Mouse (Mus musculus) liver, embryonic 15.5 days (tissue): ENCODE data around the gene Shisa2. TPM values are rescaled to one million over a fixed set of nuclear protein-coding genes. Genes with fewer than 3 reads are reported as not detected.
A peak's percentile ranks its signal among the peaks of the same experiment; 100 is the strongest.
"Not testable (repeated sequence)": the region's sequence is repeated elsewhere in the genome, so short reads cannot be mapped to it uniquely, and the experiment has no call there.

ENCODE experiments used
- ATAC-seq: fragments of 200-750 bp; cut with Nextera tagmentation; 2 replicates; pipeline ENCODE4 v1.8.0; 2017; ENCODE audit warnings: moderate number of reproducible peaks, mild to moderate bottlenecking, moderate library complexity; ENCODE audit not compliant: insufficient read depth
- H3K27ac ChIP-seq: fragments of 300-500 bp; sonication (generic); replicated peaks from 2 replicates; pipeline ENCODE4 v1.5.1; 2015; ENCODE audit warnings: mild to moderate bottlenecking, inconsistent platforms
- H3K27me3 ChIP-seq: fragments of 300-500 bp; sonication (generic); 2 replicates; pipeline ENCODE4 v1.6.1; 2015; ENCODE audit warnings: mild to moderate bottlenecking, inconsistent platforms
- H3K36me3 ChIP-seq: fragments of 300-500 bp; sonication (generic); replicated peaks from 2 replicates; pipeline ENCODE4 v1.6.1; 2015; ENCODE audit warnings: moderate library complexity, mild to moderate bottlenecking, inconsistent platforms
- H3K4me1 ChIP-seq: fragments of 300-500 bp; sonication (generic); replicated peaks from 2 replicates; pipeline ENCODE4 v1.6.1; 2015; ENCODE audit warnings: inconsistent platforms
- H3K4me2 ChIP-seq: fragments of 300-500 bp; sonication (generic); 2 replicates; pipeline ENCODE4 v1.6.1; 2015; ENCODE audit warnings: moderate library complexity, mild to moderate bottlenecking, inconsistent platforms
- H3K4me3 ChIP-seq: fragments of 300-500 bp; sonication (generic); replicated peaks from 2 replicates; pipeline ENCODE4 v1.5.1; 2015; ENCODE audit warnings: mild to moderate bottlenecking, inconsistent platforms
- H3K9ac ChIP-seq: fragments of 300-500 bp; sonication (generic); 2 replicates; pipeline ENCODE4 v1.6.1; 2015; ENCODE audit warnings: moderate library complexity, mild to moderate bottlenecking, inconsistent platforms
- H3K9me3 ChIP-seq: fragments of 300-500 bp; sonication (generic); replicated peaks from 2 replicates; pipeline ENCODE4 v1.6.1; 2016; ENCODE audit warnings: inconsistent platforms
- WGBS: fragments of 180-500 bp; shearing (Covaris S2); methylation state at CpG from one replicate; pipeline ENCODE4 v1.1.7; 2015; ENCODE audit warnings: mixed read lengths; ENCODE audit not compliant: insufficient replicate concordance; 5-methylcytosine and 5-hydroxymethylcytosine counted together
- polyA plus RNA-seq: library from polyadenylated mRNA; unstranded; fragments of >200 nt; fragmentation: Nextera tagmentation; extraction: Ambion mirVana; gene quantifications from 2 replicates; pipeline ENCODE4 v1.2.1, GENCODE M21; 2015

The Shisa2 gene
- polyA plus RNA-seq, 1 experiment from 2014 or later = 0.59 TPM

DNA sequence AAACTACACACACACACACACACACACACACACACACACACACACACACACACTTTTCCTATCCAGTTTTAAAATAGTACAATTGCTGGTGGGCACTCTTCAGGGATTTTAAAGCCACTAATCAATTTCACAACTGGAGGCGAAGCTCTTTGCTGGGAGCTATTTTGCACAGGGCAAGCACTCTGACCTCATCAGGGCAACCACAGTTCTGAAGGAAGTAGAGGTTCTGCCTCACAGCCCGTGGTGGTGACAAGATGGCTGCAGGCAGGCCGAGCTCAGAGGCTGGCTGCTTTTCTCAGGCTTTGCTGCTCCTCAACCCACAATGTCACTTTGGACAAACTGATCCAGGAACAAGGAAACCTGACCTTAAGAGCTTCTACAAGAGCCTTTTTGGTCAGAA is 18.1 kb upstream of the Shisa2 start:
- peaks cover 6% of the 10 kb centered on the region; the same call in 1 of the 2 replicates for H3K27me3 ChIP-seq
- no peaks in the 10 kb centered on the region for H3K9me3 ChIP-seq
- no peak for ATAC-seq
- no peak overlapping the region for H3K4me2 ChIP-seq
- H3K9ac ChIP-seq = no peak overlapping the region
- H3K27ac ChIP-seq = no peak overlapping the region
- WGBS = 29% methylated on average over 3 of the region's 3 CpGs
- H3K36me3 ChIP-seq = no peaks in the 10 kb centered on the region
- H3K4me1 ChIP-seq = no peaks in the 10 kb centered on the region
- H3K4me3 ChIP-seq = no peak overlapping the region

DNA sequence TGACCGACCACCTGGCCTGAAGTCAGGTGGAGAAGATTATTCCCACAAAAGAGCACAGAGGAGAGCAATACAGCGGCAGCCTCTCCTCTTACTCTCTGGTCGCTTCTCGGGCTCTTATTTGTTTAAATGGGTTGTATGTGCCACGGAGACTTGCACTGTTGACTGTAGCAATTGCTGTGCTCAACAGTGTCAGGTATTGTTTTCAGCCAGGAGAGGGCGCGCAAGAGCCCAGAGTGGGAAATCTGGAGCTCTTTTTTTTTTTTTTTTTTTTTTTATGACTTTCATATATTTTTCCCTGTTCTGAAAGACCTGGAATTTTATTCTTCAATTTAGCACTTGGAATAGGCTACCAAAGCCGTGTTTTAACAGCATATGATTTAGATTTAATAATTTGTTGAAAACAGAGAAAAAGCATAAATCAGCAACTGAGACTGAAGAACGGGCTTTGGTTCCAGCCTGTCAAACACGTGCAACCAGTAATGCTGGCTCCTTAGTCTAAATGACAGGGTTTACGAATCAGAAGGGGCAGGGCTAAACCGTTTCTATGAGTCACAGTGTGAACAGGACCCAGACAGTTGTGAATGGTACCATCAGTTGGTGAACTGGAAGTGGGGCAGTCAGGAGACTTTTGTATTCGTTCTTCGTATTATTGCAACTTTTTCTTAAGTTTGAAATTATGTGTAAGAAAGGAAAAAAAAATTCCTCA is 12.0 kb upstream of the Shisa2 start:
- Histone ChIP-seq H3K36me3 (no peaks in the 10 kb centered on the region), H3K9me3 (no peaks in the 10 kb centered on the region), H3K9ac (no peak overlapping the region), H3K4me3 (no peak overlapping the region), H3K27ac (no peak overlapping the region), H3K27me3 (no peaks in the 10 kb centered on the region), H3K4me2 (no peak overlapping the region), H3K4me1 (no peaks in the 10 kb centered on the region)
- WGBS = 40% methylated on average over 14 of the region's 14 CpGs
- ATAC-seq = no peak

DNA sequence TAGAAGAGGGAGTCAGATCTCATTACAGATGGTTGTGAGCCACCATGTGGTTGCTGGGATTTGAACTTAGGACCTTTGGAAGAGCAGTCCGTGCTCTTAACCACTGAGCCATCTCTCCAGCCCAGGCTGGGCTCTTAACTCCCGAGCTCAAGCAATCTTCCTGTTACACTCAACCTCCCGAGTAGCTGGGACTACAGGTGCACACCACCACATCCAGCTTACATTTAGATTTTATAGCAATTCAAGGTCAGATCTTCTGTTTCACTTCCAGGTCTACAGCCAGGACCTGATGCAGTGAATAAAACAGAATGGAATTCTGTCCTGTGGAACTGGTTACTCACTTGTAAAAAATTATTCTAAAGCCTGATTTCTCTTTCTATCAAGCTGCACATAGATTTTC is 11.0 kb upstream of the Shisa2 start:
- not testable (repeated sequence) for H3K9ac ChIP-seq, ATAC-seq, H3K4me1 ChIP-seq, H3K4me2 ChIP-seq, H3K27me3 ChIP-seq, H3K27ac ChIP-seq, H3K36me3 ChIP-seq, H3K9me3 ChIP-seq, H3K4me3 ChIP-seq
- 46% methylated on average over 3 of the region's 3 CpGs for WGBS

DNA sequence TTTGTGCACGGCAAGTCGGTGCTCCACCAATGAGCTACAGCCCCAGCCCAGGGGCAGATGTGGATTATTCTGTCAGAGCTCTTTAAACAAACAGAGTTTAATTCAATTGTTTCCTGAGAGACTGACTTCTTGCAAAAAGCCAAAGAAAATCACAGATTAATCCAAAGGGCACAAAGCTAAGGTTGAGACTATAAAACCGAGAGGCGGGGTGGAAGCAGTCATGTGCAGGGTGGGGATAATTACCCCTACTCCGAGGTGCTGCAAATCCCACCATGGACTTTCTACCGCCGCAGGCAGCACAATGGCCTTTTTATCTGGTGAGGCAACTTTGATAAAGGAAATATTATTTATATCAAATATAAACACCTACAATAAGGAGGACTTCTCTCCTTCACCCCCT is 8.3 kb upstream of the Shisa2 start:
- no peak overlapping the region for H3K4me3 ChIP-seq
- no peak for ATAC-seq
- H3K4me2 ChIP-seq = no peak overlapping the region
- WGBS = 76% methylated on average over 7 of the region's 7 CpGs
- no peaks in the 10 kb centered on the region for H3K9me3 ChIP-seq
- H3K9ac ChIP-seq = no peak overlapping the region
- no peaks in the 10 kb centered on the region for H3K4me1 ChIP-seq
- no peaks in the 10 kb centered on the region for H3K27me3 ChIP-seq
- H3K36me3 ChIP-seq = no peaks in the 10 kb centered on the region
- H3K27ac ChIP-seq = no peak overlapping the region

DNA sequence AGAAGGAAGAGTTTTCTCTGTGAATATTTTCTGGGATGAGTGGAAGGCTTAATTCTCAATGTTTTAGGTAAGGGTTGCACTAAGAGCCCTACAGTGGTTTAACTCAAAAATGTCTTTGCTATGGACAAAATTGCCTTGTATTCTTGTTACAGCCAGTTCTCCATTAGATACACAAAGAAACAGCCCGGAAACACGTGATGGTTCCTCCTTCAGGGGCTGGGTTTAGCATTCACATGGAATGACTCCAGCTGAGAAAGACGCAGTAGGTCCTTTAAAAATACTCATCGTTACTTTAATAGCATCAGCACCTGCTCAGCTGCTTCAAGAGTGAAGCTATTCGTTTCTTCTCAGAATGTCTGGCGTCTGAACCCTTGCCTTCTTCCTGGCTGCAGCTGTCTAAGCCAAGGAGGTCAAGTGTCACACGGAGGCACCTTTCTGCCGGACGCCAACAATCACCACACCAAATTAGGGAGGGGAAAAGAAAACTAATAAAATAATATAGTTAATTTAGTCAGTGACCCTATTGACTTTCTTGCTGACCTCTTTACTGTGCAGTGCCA is 702 bp upstream of the Shisa2 start:
- 39% methylated on average over 9 of the region's 9 CpGs for WGBS
- no peaks in the 10 kb centered on the region for H3K9me3 ChIP-seq
- peaks cover 48% of the 10 kb centered on the region for H3K27me3 ChIP-seq
- no peak overlapping the region for H3K27ac ChIP-seq
- ATAC-seq = no peak
- peak overlapping the region; percentile 67; the same call in 1 of the 2 replicates for H3K4me2 ChIP-seq
- H3K4me3 ChIP-seq = no peak overlapping the region
- no peak overlapping the region for H3K9ac ChIP-seq
- no peaks in the 10 kb centered on the region for H3K36me3 ChIP-seq
- H3K4me1 ChIP-seq = no peaks in the 10 kb centered on the region; the same call in 1 of the 2 replicates

DNA sequence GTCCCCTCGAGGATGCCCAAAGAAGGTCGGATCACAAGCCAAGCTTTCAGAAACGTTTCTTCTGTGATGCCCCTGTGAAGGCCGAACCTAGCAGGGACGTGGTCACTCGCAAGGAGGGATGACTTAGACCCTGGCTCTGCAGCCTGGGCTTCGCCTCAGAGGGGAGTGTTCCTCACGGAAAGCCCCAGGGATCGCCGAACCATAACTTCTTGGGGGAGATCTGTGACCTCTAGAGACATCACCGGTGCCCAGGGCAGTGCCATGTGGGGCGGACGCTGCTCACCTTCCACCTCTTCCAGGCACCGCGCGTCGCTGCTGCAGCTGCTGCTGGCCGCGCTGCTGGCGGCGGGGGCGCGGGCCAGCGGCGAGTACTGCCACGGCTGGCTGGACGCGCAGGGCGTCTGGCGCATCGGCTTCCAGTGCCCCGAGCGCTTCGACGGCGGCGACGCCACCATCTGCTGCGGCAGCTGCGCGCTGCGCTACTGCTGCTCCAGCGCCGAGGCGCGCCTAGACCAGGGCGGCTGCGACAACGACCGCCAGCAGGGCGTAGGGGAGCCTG is 777 bp downstream of the Shisa2 start:
- H3K4me2 ChIP-seq = peak overlapping the region; percentile 67
- no peak for ATAC-seq
- no peak overlapping the region for H3K27ac ChIP-seq
- peaks cover 48% of the 10 kb centered on the region for H3K27me3 ChIP-seq
- H3K4me1 ChIP-seq = no peaks in the 10 kb centered on the region; the same call in 1 of the 2 replicates
- no peaks in the 10 kb centered on the region for H3K36me3 ChIP-seq
- WGBS = under 1% methylated on average over 51 of the region's 51 CpGs
- peak overlapping the region; percentile 54 for H3K4me3 ChIP-seq
- no peaks in the 10 kb centered on the region for H3K9me3 ChIP-seq
- no peak overlapping the region; the same call in 1 of the 2 replicates for H3K9ac ChIP-seq

DNA sequence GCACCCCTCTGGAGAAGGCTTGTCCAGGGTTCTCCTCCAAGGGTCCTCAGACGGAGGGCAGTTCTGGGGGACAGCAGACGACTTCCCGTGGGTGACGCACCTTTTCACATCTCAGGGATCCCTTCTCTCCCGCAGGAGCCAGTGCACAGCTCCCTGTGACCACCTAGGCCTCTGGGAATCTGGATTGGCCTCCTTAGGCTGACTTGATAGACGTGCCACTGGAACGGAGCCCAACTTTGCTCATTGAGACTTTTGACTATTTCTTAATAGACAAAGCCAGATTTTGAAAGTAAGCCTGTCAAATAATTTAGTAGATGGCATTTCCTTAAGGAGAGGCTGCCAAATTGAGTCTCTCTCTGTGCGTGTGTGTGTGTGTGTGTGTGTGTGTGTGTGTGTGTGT is 1.6 kb downstream of the Shisa2 start:
- 50% methylated on average over 8 of the region's 8 CpGs for WGBS
- Histone ChIP-seq H3K36me3 (no peaks in the 10 kb centered on the region), H3K27ac (no peak overlapping the region), H3K9me3 (no peaks in the 10 kb centered on the region), H3K4me1 (no peaks in the 10 kb centered on the region; the same call in 1 of the 2 replicates), H3K4me2 (no peak overlapping the region), H3K27me3 (peaks cover 48% of the 10 kb centered on the region), H3K4me3 (no peak overlapping the region), H3K9ac (no peak overlapping the region)
- no peak for ATAC-seq

DNA sequence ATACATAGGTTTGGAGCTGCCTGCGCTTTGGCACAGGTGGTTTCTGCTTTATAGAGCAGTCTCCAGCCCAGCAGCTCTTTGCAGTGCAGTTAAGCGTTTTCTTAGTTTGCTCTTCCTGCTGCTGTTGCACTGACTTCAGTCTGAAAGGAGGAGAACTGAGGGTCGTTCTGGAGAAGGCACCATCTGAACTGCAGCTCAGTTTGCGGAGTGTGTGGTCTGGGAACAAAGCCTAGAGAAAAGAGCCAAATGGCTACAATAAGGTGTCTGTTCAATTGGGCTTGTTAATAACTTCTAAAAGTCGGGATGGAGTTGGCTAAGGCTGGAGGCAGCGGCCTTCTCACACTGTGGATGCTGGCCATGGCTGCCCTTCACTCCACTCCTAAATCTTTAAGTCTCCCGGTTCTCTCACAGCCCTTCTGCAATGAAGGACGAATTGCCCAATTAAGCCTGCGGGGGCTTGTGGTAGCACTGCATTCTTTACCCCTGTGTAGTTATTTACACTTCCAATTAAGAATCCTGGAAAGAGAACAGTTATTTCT is 2.1 kb downstream of the Shisa2 start:
- no peak for ATAC-seq
- Histone ChIP-seq H3K9me3 (no peaks in the 10 kb centered on the region), H3K4me3 (no peak overlapping the region), H3K4me1 (no peaks in the 10 kb centered on the region; the same call in 1 of the 2 replicates), H3K9ac (no peak overlapping the region), H3K36me3 (no peaks in the 10 kb centered on the region), H3K27me3 (peaks cover 48% of the 10 kb centered on the region), H3K27ac (no peak overlapping the region), H3K4me2 (no peak overlapping the region)
- 45% methylated on average over 9 of the region's 9 CpGs for WGBS

DNA sequence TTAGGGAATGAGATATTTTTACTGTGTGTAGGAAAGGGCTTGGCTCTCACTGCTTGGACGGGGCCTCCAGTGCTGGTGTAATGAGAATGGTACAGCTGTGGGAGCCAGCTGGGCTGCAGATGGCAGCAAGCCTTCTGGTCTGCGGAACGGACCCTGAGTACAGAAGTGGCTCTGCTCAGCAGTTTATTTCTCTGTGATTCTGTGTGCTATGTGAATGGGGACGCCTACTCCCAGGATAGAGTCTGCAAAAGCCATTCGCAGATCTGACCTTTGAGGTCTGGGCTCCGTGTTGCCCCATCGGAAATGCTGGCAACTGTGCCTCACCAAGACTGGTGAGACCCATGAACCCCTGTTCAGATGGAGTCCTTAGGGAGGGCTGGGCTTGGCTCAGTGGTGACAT is 2.7 kb downstream of the Shisa2 start:
- ATAC-seq = no peak
- no peaks in the 10 kb centered on the region for H3K9me3 ChIP-seq
- no peak overlapping the region for H3K9ac ChIP-seq
- no peak overlapping the region for H3K27ac ChIP-seq
- H3K4me3 ChIP-seq = no peak overlapping the region
- H3K4me1 ChIP-seq = no peaks in the 10 kb centered on the region; the same call in 1 of the 2 replicates
- peaks cover 48% of the 10 kb centered on the region for H3K27me3 ChIP-seq
- H3K36me3 ChIP-seq = no peaks in the 10 kb centered on the region
- WGBS = 59% methylated on average over 7 of the region's 7 CpGs
- no peak overlapping the region for H3K4me2 ChIP-seq

DNA sequence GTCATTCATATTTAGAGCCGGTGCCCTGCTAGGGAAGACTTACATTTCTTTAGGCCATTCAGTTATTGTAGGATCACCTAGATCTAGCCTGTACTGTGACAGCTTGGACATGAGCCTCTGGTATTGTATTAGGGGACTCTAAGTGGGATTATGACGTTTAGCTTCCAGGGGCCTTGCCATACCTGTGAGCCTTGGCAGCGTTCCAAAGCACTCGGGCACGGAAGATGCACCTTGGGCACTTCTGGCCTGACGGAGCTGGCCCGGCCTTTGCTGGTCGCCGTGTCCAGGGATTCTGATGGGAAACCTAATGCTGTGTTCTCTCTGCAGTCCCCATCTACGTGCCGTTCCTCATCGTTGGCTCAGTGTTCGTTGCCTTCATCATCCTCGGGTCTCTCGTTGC is 4.2 kb downstream of the Shisa2 start:
- Histone ChIP-seq H3K4me2 (no peak overlapping the region), H3K9me3 (no peaks in the 10 kb centered on the region), H3K4me1 (no peaks in the 10 kb centered on the region; the same call in 1 of the 2 replicates), H3K4me3 (no peak overlapping the region), H3K27me3 (peaks cover 38% of the 10 kb centered on the region), H3K27ac (no peak overlapping the region), H3K36me3 (no peaks in the 10 kb centered on the region), H3K9ac (no peak overlapping the region)
- ATAC-seq = no peak
- 81% methylated on average over 15 of the region's 15 CpGs for WGBS

DNA sequence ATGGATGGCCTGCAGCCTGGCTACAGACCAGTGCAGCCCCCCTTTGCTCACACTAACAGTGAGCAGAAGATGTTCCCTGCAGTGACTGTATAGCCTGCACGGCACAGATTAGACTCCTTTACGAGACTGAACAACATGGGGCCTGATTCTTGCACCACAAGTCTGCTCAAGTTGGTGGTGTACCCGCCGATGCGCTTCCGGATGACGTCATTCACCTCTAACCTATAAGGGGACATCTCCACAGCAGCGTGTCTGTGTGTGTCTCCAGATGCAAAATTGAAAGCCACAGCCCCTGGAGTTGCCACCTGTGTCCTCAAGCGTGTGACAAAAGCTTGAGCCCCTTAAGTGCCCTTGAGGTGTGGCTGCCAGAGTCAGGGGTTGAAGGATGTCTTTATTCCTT is 5.0 kb downstream of the Shisa2 start:
- Histone ChIP-seq H3K9ac (no peak overlapping the region), H3K27me3 (peaks cover 30% of the 10 kb centered on the region), H3K4me3 (no peak overlapping the region), H3K27ac (no peak overlapping the region), H3K4me2 (no peak overlapping the region), H3K9me3 (no peaks in the 10 kb centered on the region), H3K36me3 (no peaks in the 10 kb centered on the region), H3K4me1 (no peaks in the 10 kb centered on the region; the same call in 1 of the 2 replicates)
- WGBS = 81% methylated on average over 9 of the region's 9 CpGs
- no peak for ATAC-seq
